Mouse (Mus musculus) B cell, adult 2 months (primary cell): ENCODE results near the gene Cdhr5.
A peak's percentile ranks its signal among the peaks of the same experiment; 100 is the strongest.

Experiments
- DNase-seq, 2 experiments: peaks; one replicate each; pipeline ENCODE4 v3.0.0; 2022

Cdhr5 gene

DNA sequence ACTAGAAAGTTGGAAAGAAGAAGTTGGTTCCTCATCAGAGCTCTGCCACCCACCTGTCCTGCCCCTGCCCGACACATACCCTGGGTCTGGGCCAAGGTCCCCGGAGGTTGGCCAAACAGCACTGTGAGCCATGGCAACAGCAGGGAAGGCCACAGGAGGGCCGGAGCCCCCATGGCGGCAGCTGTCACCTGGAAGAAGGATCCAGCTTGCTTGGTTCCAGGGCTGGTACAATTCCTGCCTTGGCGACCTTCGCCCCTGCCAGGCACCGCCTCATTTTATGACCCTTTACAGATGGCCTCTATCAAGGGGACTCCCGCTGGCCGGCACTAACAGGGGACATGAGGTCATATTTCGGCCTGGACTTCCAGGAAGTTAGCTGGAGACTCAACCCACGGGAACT is at the start of gene Cdhr5:
Gene Cdhr5 (minus strand): TSS at position 241 of the 400 bp plus-strand sequence.
- peak; percentile 47 to 50 for DNase-seq

- DNase-seq: no peak
Measured at GRCm38 (mm10) chr7:141324686-141325085, 48.1 kb upstream of the Cdhr5 start.

GRCm38 (mm10) chr7:141319446-141319845 is 42.9 kb upstream of the Cdhr5 start:
- DNase-seq: no peak

GRCm38 (mm10) chr7:141317619-141318132 is 41.1 kb upstream of the Cdhr5 start:
- no peak for DNase-seq

- peak; percentile 60 to 66 for DNase-seq
Measured at GRCm38 (mm10) chr7:141315974-141316373, 39.4 kb upstream of the Cdhr5 start.

DNA sequence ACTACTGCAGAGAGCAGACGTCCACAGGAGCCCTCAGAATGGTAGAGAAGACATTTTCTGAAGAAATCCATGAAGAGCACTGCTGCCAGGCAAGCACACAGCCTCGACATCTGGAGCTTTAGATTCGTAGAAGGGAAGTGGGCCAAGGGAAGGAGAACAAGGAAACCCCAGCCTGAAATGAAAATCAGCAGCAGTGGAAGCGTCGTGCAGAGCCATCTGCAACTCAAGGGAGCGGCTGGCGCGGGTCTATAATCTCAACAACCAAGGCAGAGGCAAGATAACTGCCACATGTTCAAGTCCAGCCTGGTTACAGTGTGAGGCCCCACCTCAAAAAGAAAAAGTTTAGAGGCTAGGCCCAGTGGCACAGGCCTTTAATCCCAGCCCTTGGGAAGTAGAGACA is 38.5 kb upstream of the Cdhr5 start:
- no peak for DNase-seq

- no peak for DNase-seq
Measured at GRCm38 (mm10) chr7:141314416-141314815, 37.8 kb upstream of the Cdhr5 start.

DNA sequence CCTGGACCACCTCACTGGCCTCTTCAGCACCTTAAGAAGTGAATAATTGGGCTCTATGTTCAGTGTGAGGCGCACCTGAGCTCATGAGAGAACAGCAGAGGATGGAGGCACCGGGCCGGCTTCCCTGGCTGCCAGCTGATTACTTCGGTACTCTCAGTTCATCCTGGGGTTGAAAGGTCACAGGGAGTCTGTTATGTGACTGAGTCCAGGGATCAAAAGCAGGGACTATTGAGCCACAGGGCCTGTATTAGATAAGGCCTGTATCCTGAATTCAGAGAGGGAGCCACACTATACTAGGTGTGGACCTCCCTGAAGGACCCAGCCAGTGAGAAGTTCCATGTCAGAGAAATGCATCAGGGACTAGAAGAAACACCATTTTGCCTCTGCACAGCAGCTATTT is 28.0 kb upstream of the Cdhr5 start:
- no peak for DNase-seq

DNA sequence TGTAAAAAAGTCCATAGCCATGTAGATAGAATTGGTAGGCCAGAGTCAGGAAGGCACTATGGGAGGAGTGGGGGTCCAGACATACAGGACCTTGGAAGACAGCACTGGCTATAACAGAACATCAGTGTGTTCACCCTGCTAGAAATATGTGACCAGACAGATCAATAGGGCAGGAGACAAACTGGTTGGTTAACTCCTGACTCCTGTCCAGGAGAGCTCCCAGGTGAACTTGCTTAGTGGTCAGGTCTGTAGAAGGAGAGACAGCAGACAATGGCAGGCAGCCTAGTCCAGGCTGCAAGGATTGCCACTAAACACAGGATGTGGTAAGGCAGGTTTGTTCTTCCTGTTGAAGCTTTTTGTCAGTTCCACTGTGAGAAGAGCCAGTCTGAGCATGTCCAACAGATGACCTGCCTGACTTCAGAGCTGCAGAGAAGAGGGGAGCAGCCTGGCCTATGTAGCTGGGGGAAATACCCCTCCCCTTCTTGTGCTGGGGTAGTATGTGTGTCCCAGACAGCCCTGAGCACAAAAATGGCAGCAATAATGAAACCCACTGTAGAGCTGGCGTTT is 26.2 kb upstream of the Cdhr5 start:
- DNase-seq: no peak

DNA sequence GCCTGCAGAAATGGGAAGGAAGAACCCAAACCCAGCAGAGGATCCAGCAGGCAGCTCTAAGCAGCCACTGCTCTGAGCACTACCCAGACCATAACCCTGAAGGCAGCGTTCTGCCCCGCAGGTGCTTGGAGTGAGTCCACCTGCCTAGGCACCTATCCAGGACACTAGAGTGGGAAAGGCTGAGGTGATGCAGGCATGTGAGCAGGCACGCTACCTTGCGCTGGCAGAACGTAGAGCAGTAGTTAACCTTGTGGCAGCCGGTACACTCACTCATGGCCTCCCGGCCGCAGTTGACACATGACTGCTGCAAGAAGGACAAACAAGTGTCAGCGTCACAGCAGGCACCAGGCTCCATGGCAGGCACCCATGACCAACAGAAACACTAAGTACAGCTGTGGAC is 24.8 kb upstream of the Cdhr5 start:
- DNase-seq: no peak

DNA sequence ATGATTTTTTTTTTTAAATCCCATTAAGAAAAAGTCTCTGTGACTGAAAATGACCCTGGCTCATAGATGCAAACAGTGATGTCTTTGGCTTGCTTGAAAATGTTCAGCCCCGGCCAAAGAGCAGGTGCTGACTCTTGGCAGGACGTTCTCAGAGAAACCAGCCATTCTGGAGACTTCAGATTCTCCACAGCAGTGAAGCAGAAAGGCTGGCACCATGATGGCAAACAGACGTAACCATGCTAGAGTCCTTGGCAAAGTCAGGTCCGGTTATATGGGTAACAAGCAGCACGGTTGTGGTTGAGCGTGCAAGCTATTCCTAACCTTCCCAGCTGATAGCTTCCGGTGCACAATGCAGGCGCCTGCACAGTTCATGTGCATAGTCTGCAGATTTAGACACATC is 22.6 kb upstream of the Cdhr5 start:
- no peak for DNase-seq

DNA sequence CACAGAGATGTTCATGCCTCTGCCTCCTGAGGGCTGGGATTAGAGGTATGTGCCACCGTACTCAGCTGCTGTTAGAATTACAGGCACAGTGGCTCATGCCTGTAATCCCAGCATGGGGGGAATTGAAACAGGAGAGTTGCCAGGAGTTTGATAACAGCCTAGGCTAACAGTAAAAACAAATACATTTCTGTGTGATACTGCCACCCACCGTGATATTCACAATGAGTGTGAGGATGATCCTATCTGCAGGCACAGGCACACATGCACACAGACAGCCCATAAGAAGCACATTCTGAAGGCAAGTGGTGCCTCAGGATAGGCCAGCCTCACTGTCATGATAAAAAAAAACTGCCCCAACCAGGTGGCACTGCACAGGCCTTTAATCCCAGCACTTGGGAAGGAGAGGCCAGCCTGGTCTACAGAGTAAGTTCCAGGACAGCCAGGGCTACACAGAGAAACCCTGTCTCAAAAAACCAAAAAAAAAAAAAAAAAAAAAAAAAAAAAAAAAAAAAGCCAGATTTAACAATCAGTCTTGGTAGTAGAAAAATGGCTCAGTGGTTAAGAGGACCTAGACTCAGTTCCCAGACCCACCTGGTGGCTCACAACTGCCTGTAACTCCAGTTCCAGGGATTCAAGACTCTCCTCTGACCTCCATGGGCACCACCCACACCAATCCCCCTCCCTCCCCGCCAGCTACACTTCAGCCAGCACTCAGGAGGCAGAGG is 21.5 kb upstream of the Cdhr5 start:
- DNase-seq: no peak

DNA sequence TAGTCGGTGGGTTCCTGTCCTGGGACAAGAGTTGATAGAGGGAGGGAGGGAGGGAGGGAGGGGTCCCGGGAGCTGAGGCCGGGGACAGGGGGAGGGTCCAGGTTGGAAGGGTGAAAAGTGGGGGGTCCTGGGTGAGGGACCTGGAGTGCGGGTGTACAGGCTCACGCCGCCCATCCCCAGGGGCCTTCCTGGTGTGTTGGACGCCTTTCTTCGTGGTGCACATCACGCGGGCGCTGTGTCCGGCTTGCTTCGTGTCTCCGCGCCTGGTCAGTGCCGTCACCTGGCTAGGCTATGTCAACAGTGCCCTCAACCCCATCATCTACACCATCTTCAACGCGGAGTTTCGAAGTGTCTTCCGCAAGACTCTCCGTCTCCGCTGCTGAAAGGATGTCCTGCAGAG is 17.9 kb upstream of the Cdhr5 start:
- DNase-seq: no peak

GRCm38 (mm10) chr7:141293852-141294471 is 17.4 kb upstream of the Cdhr5 start:
- DNase-seq: no peak

GRCm38 (mm10) chr7:141292583-141293388 is 16.2 kb upstream of the Cdhr5 start:
- DNase-seq: no peak

DNA sequence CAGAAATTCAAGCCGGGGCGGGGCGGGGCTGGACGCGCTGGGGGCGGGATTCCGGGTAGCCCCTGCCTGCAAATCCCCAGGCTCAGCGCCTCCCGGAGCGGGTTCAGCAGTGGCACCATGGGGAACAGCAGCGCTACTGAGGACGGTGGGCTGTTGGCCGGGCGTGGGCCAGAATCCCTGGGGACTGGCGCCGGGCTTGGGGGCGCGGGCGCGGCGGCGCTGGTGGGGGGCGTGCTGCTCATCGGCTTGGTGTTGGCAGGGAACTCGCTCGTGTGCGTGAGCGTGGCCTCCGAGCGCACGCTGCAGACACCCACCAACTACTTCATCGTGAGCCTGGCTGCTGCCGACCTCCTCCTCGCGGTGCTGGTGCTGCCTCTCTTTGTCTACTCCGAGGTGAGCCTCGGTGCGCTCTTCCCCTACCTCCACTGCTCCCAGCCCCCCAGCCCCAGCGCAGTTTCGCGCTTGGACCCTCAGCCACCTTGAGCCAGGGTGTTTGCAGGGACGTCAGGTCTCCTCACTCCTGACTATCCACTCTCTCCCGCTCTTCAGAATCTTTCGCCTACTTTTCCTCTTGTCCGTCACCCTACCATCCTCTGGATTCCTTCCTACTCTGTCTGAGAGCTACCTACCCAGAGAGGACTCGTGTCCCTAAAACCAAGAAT is 15.5 kb upstream of the Cdhr5 start, which contains the start of gene Drd4:
Gene Drd4 (plus strand): TSS at position 86 of the 662 bp plus-strand sequence.
- no peak for DNase-seq

- no peak for DNase-seq
Measured at GRCm38 (mm10) chr7:141288042-141288441, 11.5 kb upstream of the Cdhr5 start.

DNA sequence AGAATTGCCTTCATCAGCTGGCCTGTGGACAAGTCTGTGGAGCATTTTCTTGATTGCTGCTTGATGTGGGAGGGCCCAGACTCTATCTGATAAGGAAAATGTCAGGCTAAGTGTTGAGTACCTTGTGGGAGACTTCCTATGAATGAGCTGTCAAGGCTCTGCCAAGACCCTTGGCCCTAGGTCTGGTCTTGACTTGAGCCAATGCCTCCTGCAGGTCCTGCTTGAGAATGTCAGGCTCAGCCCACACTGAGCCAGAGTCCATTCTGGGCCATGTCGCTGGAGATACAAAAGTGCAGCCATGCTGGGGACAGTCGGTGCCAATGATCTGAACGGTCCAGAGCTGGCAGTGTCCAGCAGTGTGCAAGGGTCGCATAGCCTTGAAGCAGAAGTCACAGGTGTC is 6.2 kb upstream of the Cdhr5 start:
- DNase-seq: no peak

DNA sequence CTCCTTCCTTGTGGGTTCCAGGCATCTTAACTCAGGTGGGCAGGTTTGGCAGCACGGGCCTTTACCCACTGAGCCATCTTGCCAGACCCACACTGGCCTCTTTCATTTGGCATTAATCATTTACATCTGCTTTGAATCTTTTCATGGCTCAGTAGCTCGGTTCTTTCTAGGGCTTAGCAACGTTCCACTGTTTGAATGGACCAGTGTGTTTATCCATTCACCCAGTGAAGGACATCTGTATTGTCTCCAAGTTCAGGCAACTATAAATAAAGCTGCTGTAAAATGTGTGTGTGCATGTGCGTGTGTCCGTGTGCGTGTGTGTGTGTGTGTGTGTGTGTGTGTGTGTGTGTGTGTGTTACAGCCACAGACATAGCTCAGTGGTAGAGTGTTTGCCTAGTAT is 4.9 kb upstream of the Cdhr5 start:
- DNase-seq: no peak

DNA sequence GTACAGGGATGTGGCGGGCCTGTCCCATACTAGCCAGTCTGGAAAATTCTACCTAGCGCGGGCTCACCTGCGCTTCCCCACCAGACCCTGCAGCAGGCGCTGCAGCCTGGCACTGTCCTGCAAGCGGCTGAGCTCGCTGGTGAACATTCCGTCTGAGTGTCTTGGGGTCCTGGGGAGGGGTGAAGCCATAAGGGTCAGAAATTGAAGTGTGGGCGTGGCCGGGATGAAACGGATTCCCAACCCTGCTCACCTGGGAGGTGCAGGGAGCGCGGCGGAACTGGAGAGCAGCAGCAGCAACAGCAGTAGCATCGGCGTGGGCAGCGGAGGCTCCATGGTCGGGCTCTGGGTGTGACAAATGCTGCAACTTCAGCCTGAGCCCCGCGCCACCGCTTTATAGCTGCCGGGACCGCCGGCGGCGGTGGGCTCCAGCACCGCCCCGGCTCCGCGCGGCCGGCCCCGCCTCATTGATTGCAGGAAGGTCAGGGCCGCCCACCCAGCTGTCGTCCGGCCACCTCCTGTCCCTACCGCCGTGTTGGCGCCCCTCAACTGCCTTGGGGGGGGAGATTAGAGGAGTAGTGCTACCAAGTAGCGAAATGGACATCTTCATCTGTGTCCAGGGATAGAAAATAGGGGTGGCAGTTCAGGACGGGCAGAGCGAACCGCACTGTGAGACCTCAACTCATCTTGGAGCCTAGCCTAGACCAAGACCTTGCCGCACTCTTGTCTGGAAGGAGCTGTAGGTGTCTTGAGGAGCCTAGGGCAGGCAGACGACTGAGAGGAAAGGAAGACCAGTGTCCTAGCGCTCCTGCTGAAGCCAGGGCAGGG is 2.4 kb upstream of the Cdhr5 start, which contains the start of gene Sct:
Gene Sct (minus strand): TSS at position 368 of the 825 bp plus-strand sequence.
- peak in 1 of 2 experiments; percentile 36 for DNase-seq
